8 mouse cellular contexts compared by ENCODE assay signal in genomic region chr10:80799070-80799566, GRCm38 (mm10). TPM values are rescaled to one million over a fixed set of nuclear protein-coding genes. Genes with fewer than 3 reads are reported as not detected.
DNase-seq lines count a peak whose midpoint lies in the region; ATAC-seq and TF ChIP-seq lines count a peak whose summit lies in the region.

No protein-coding gene starts in this region.

- ATAC-seq in kidney, postnatal 0 days (replicated peaks; ENCODE audit: low FRiP score, low read depth), result no peak
- no peak for ATAC-seq in hindbrain, embryonic 16.5 days

- no peak for TF ChIP-seq POLR2A in bone marrow macrophage, adult 2 months (IDR thresholded peaks at IDR 0.05; ENCODE audit: borderline replicate concordance, low read depth, low read length)

- peak overlapping the region; percentile 97 for H3K9ac ChIP-seq in kidney, postnatal 0 days (ENCODE audit: low read depth, low read length)
- peak overlapping the region; percentile 98 for H3K9ac ChIP-seq in hindbrain, embryonic 16.5 days (ENCODE audit: low read depth, low read length)

- H3K27ac ChIP-seq in kidney, postnatal 0 days, result peak overlapping the region; percentile 98
- H3K27ac ChIP-seq in bone marrow macrophage, adult 2 months (ENCODE audit: insufficient read depth, low read depth, low read length), result peak overlapping the region; percentile 87
- H3K27ac ChIP-seq in hindbrain, embryonic 16.5 days (ENCODE audit: low read depth, low read length), result peak overlapping the region; percentile 98

- intact Hi-C loops in left cerebral cortex, postnatal 10 days (cut with DNase I), result no loop called here

- under 1% methylated on average over 18 of the region's 18 CpGs for WGBS in kidney, postnatal 0 days
- 3% methylated on average over 18 of the region's 18 CpGs for WGBS in hindbrain, embryonic 16.5 days

- peaks cover 40% of the 10 kb centered on the region for H3K36me3 ChIP-seq in kidney, postnatal 0 days (ENCODE audit: insufficient read depth, low read length)
- H3K36me3 ChIP-seq in hindbrain, embryonic 16.5 days (ENCODE audit: control insufficient read depth, insufficient read depth, low read length), result peaks cover 36% of the 10 kb centered on the region

- no peaks in the 10 kb centered on the region for H3K9me3 ChIP-seq in kidney, postnatal 0 days (replicated peaks; ENCODE audit: low read length)
- no peaks in the 10 kb centered on the region for H3K9me3 ChIP-seq in hindbrain, embryonic 16.5 days (ENCODE audit: control insufficient read depth, low read length)

- H3K4me2 ChIP-seq in kidney, postnatal 0 days (ENCODE audit: low read length), result peak overlapping the region; percentile 92
- peak overlapping the region; percentile 78 for H3K4me2 ChIP-seq in hindbrain, embryonic 16.5 days (ENCODE audit: low read length)

- no peaks in the 10 kb centered on the region for H3K27me3 ChIP-seq in kidney, postnatal 0 days (ENCODE audit: insufficient read depth, low read length)
- no peaks in the 10 kb centered on the region for H3K27me3 ChIP-seq in hindbrain, embryonic 16.5 days (replicated peaks; ENCODE audit: control insufficient read depth, insufficient read depth, low read length)

- no peak for TF ChIP-seq CTCF in kidney, postnatal 0 days (IDR thresholded peaks at IDR 0.05; ENCODE audit: low read depth)
- no peak for TF ChIP-seq CTCF in bone marrow macrophage, adult 2 months (IDR thresholded peaks at IDR 0.05; ENCODE audit: low read depth, low read length)

- peaks cover 5% of the 10 kb centered on the region for H3K4me1 ChIP-seq in kidney, postnatal 0 days (replicated peaks; ENCODE audit: insufficient read depth, low read length)
- peaks cover 13% of the 10 kb centered on the region for H3K4me1 ChIP-seq in bone marrow macrophage, adult 2 months (ENCODE audit: control insufficient read depth, insufficient read depth, low read length)
- peaks cover 27% of the 10 kb centered on the region for H3K4me1 ChIP-seq in hindbrain, embryonic 16.5 days (ENCODE audit: control insufficient read depth, insufficient read depth, low read depth, low read length)

- no peak for DNase-seq in kidney, postnatal 0 days (ENCODE audit: low spot score)
- no peak for DNase-seq in kidney, adult 9 months
- peak; percentile 43 for DNase-seq in neural tube, embryonic 10.5 days (ENCODE audit: extremely low spot score, low spot score)
- DNase-seq in left cerebral cortex, postnatal 10 days (ENCODE audit: extremely low spot score in 1 of 2, low spot score in 2 of 2), result no peak
- no peak for DNase-seq in spleen, adult 12 weeks (ENCODE audit: low spot score)
- DNase-seq in urinary bladder, adult 18-20 months (ENCODE audit: low spot score in 2 of 2), result no peak

- peak overlapping the region; percentile 89 for H3K4me3 ChIP-seq in kidney, postnatal 0 days (replicated peaks; ENCODE audit: low read depth, low read length)
- H3K4me3 ChIP-seq in bone marrow macrophage, adult 2 months (ENCODE audit: insufficient read depth, low read length), result peak overlapping the region; percentile 76
- H3K4me3 ChIP-seq in hindbrain, embryonic 16.5 days (ENCODE audit: low read length), result peak overlapping the region; percentile 91

RNA-seq across cellular contexts. Expression of gene Plekhj1, which starts 0.7 kb away (rescaled TPM):
- polyA plus RNA-seq in kidney, postnatal 0 days (2015; fragmentation: Nextera tagmentation; extraction: Ambion mirVana), result 83.7 and 86.6 TPM in 2 replicates
- polyA plus RNA-seq in bone marrow macrophage, adult 2 months (2012; ENCODE audit: insufficient read depth, insufficient read length, missing spikeins), result 117 and 122 TPM in 2 replicates
- 129 and 140 TPM in 2 replicates for polyA plus RNA-seq in hindbrain, embryonic 16.5 days (2015; fragmentation: Nextera tagmentation; extraction: Ambion mirVana)
- total RNA-seq in left cerebral cortex, postnatal 10 days (2021), result 10 to 100 TPM; 57.0 to 62.1 TPM

RNA-seq across cellular contexts. Expression of gene Sf3a2, which starts 1.1 kb away (rescaled TPM):
- 57.1 and 61.9 TPM in 2 replicates for polyA plus RNA-seq in kidney, postnatal 0 days (2015; fragmentation: Nextera tagmentation; extraction: Ambion mirVana)
- polyA plus RNA-seq in bone marrow macrophage, adult 2 months (2012; ENCODE audit: insufficient read depth, insufficient read length, missing spikeins), result 38.5 and 51.4 TPM in 2 replicates
- polyA plus RNA-seq in hindbrain, embryonic 16.5 days (2015; fragmentation: Nextera tagmentation; extraction: Ambion mirVana), result 44.7 and 59.9 TPM in 2 replicates
- total RNA-seq in left cerebral cortex, postnatal 10 days (2021), result 10 to 100 TPM; 39.7 to 43.1 TPM

RNA-seq across cellular contexts. Expression of gene Amh, which starts 5.9 kb away (rescaled TPM):
- 0.09 TPM in 1 of 2 replicates, not detected in the other for polyA plus RNA-seq in kidney, postnatal 0 days (2015; fragmentation: Nextera tagmentation; extraction: Ambion mirVana)
- polyA plus RNA-seq in bone marrow macrophage, adult 2 months (2012; ENCODE audit: insufficient read depth, insufficient read length, missing spikeins), result not detected in 2 replicates
- polyA plus RNA-seq in hindbrain, embryonic 16.5 days (2015; fragmentation: Nextera tagmentation; extraction: Ambion mirVana), result not detected in 2 replicates
- total RNA-seq in left cerebral cortex, postnatal 10 days (2021), result 1 to 10 TPM; 1.7 to 2.0 TPM

RNA-seq across cellular contexts. Expression of gene Jsrp1, which starts 14.2 kb away (rescaled TPM):
- 4.0 and 4.6 TPM in 2 replicates for polyA plus RNA-seq in kidney, postnatal 0 days (2015; fragmentation: Nextera tagmentation; extraction: Ambion mirVana)
- polyA plus RNA-seq in bone marrow macrophage, adult 2 months (2012; ENCODE audit: insufficient read depth, insufficient read length, missing spikeins), result not detected in 2 replicates
- polyA plus RNA-seq in hindbrain, embryonic 16.5 days (2015; fragmentation: Nextera tagmentation; extraction: Ambion mirVana), result 1.1 and 1.2 TPM in 2 replicates
- 1 to 10 TPM; 1.6 to 2.0 TPM for total RNA-seq in left cerebral cortex, postnatal 10 days (2021)

RNA-seq across cellular contexts. Expression of gene Oaz1, which starts 27.3 kb away (rescaled TPM):
- polyA plus RNA-seq in kidney, postnatal 0 days (2015; fragmentation: Nextera tagmentation; extraction: Ambion mirVana), result 1,422 and 1,480 TPM in 2 replicates
- polyA plus RNA-seq in bone marrow macrophage, adult 2 months (2012; ENCODE audit: insufficient read depth, insufficient read length, missing spikeins), result 823 and 921 TPM in 2 replicates
- 1,272 and 1,293 TPM in 2 replicates for polyA plus RNA-seq in hindbrain, embryonic 16.5 days (2015; fragmentation: Nextera tagmentation; extraction: Ambion mirVana)
- total RNA-seq in left cerebral cortex, postnatal 10 days (2021), result 100 to 1,000 TPM; 414 to 433 TPM
